Mouse (Mus musculus) intestine, embryonic 16.5 days (tissue): ENCODE measurements around the gene Gm2163. TPM values are rescaled to one million over a fixed set of nuclear protein-coding genes. Genes with fewer than 3 reads are reported as not detected.
"Not testable (repeated sequence)": the region's sequence is repeated elsewhere in the genome, so short reads cannot be mapped to it uniquely, and the experiment has no call there.

Source experiments
- ATAC-seq: fragments of 200-750 bp; cut with Nextera tagmentation; 2 replicates; pipeline ENCODE4 v1.8.0; 2017; ENCODE audit warnings: moderate TSS enrichment, moderate library complexity
- H3K27ac ChIP-seq: fragments of 300-500 bp; sonication (generic); 2 replicates; pipeline ENCODE4 v1.5.1; 2014; ENCODE audit warnings: mild to moderate bottlenecking, low read length
- H3K27me3 ChIP-seq: fragments of 300-500 bp; sonication (generic); replicated peaks from 2 replicates; pipeline ENCODE4 v1.6.1; 2014; ENCODE audit warnings: low read length, control low read depth, mixed read lengths; ENCODE audit not compliant: control insufficient read depth, insufficient read depth
- H3K36me3 ChIP-seq: fragments of 300-500 bp; sonication (generic); 2 replicates; pipeline ENCODE4 v1.6.1; 2014; ENCODE audit warnings: low read length, control low read depth; ENCODE audit not compliant: control insufficient read depth, insufficient read depth
- H3K4me1 ChIP-seq: fragments of 300-500 bp; sonication (generic); 2 replicates; pipeline ENCODE4 v1.6.1; 2014; ENCODE audit warnings: low read length, control low read depth, mixed read lengths; ENCODE audit not compliant: control insufficient read depth, insufficient read depth
- H3K4me2 ChIP-seq: fragments of 300-500 bp; sonication (generic); 2 replicates; pipeline ENCODE4 v1.6.1; 2014; ENCODE audit warnings: low read depth, low read length, control low read depth
- H3K4me3 ChIP-seq: fragments of 300-500 bp; sonication (generic); 2 replicates; pipeline ENCODE4 v1.5.1; 2014; ENCODE audit warnings: mild to moderate bottlenecking, low read length
- H3K9ac ChIP-seq: fragments of 300-500 bp; sonication (generic); 2 replicates; pipeline ENCODE4 v1.6.1; 2014; ENCODE audit warnings: low read depth, low read length
- H3K9me3 ChIP-seq: fragments of 300-500 bp; sonication (generic); 2 replicates; pipeline ENCODE4 v1.6.1; 2016; ENCODE audit warnings: low read length, control low read depth; ENCODE audit not compliant: control insufficient read depth
- WGBS: fragments of 180-500 bp; shearing (Covaris S2); extraction: QIAGEN DNeasy Blood & Tissue Kit; methylation state at CpG from one replicate; pipeline ENCODE4 v1.1.7; 2014; 5-methylcytosine and 5-hydroxymethylcytosine counted together
- polyA plus RNA-seq: library from polyadenylated mRNA; unstranded; fragments of >200 nt; fragmentation: Nextera tagmentation; extraction: Ambion mirVana; gene quantifications from 2 replicates; pipeline ENCODE4 v1.2.1, GENCODE M21; 2015

Gm2163 gene
- not detected in 2 replicates for polyA plus RNA-seq

- not testable (repeated sequence) for H3K4me3 ChIP-seq, H3K27me3 ChIP-seq, H3K4me2 ChIP-seq, H3K9ac ChIP-seq, ATAC-seq, H3K4me1 ChIP-seq, H3K36me3 ChIP-seq, H3K9me3 ChIP-seq, H3K27ac ChIP-seq
- WGBS, result no CpG with 5 or more reads among the region's 5 CpGs
These were observed at the start of gene Gm2163 for GRCm38 (mm10) chr4:42466452-42466851. TSS of gene Gm2163 (plus strand) at chr4:42466752.

GRCm38 (mm10) chr4:42439078-42439477 is 27.5 kb upstream of the Gm2163 start, which contains the start of gene Gm21586:
TSS of gene Gm21586 (plus strand) at chr4:42439378.
- WGBS, result no CpG with 5 or more reads among the region's 18 CpGs
- not testable (repeated sequence) for ATAC-seq, H3K27me3 ChIP-seq, H3K4me1 ChIP-seq, H3K4me3 ChIP-seq, H3K27ac ChIP-seq, H3K9me3 ChIP-seq, H3K9ac ChIP-seq, H3K36me3 ChIP-seq, H3K4me2 ChIP-seq

GRCm38 (mm10) chr4:42528075-42528474 is 61.5 kb downstream of the Gm2163 start, which contains the start of gene Fam205a2:
TSS of gene Fam205a2 (minus strand) at chr4:42528175.
- not testable (repeated sequence) for H3K9me3 ChIP-seq, H3K4me2 ChIP-seq, ATAC-seq, H3K4me1 ChIP-seq, H3K27me3 ChIP-seq, H3K9ac ChIP-seq, H3K36me3 ChIP-seq, H3K27ac ChIP-seq, H3K4me3 ChIP-seq
- no CpG with 5 or more reads among the region's 1 CpGs for WGBS

DNA sequence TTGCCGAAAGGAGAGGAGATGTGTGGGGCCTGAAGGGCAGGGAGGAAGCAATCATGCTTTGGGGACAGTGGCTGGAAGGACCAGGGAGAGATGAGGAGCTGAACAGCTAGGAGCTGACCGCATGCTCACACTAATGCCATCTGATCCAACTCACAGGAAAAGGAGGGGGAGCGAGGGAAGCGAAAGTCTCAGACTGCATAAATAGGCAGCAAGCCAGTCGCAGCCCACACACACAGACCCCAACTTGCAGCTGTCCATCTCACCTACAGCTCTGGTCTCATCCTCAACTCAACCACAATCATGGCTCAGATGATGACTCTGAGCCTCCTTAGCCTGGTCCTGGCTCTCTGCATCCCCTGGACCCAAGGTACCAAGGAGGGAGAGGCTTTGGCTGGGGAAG is 145.3 kb downstream of the Gm2163 start, which contains the start of gene Gm10591:
Gene Gm10591, plus strand, starts transcription at position 301 of the 400 bp plus-strand sequence.
- H3K27me3 ChIP-seq, H3K9me3 ChIP-seq, ATAC-seq, H3K36me3 ChIP-seq, H3K4me2 ChIP-seq, H3K27ac ChIP-seq, H3K9ac ChIP-seq, H3K4me3 ChIP-seq, H3K4me1 ChIP-seq: not testable (repeated sequence)
- WGBS, result no CpG with 5 or more reads among the region's 5 CpGs

DNA sequence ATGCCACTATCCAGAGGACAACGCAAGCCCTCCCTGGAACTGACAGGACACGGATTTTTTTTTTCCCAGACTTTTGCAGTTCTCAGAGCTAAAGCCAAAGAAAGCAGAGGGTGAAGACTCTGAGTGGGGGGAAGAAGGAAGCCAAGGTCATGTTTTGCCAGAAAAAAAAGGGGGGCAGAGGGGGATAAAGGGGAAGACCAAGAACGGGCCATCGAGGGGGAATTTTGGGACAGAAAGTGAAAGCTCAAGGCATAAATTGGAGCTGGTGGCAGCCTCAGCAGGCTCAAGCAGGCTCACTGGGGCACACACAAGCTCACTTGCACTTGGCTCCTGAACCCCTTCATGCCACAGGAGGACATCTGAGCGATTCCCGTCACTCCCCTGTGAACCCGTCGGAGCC is 162.9 kb downstream of the Gm2163 start, which contains the start of gene Gm2564:
Gene Gm2564, plus strand, starts transcription at position 301 of the 400 bp plus-strand sequence.
- not testable (repeated sequence) for ATAC-seq, H3K4me2 ChIP-seq
- WGBS, result no CpG with 5 or more reads among the region's 8 CpGs

More for the DNA sequence above, 162.9 kb downstream of the Gm2163 start, which contains the start of gene Gm2564:
- not testable (repeated sequence) for H3K27me3 ChIP-seq, H3K27ac ChIP-seq, H3K36me3 ChIP-seq, H3K4me3 ChIP-seq, H3K4me1 ChIP-seq, H3K9me3 ChIP-seq, H3K9ac ChIP-seq

Other genes with a start within 250 kb of the Gm2163 start
- not detected in 2 replicates for gene Gm10600, start 226.1 kb upstream of the Gm2163 start, polyA plus RNA-seq
- gene Ccl21b, start 211.0 kb upstream of the Gm2163 start, polyA plus RNA-seq, result not detected in 2 replicates
- not detected in 2 replicates for gene Gm21953, start 172.5 kb upstream of the Gm2163 start, polyA plus RNA-seq
- gene Fam205a3, start 148.4 kb upstream of the Gm2163 start, polyA plus RNA-seq, result not detected in 2 replicates
- not detected in 2 replicates for gene Gm21586, start 27.4 kb upstream of the Gm2163 start, polyA plus RNA-seq
- not detected in 2 replicates for gene Fam205a2, start 61.4 kb downstream of the Gm2163 start, polyA plus RNA-seq
- not detected in 2 replicates for gene Gm10591, start 145.4 kb downstream of the Gm2163 start, polyA plus RNA-seq
- 1.3 TPM in 1 of 2 replicates, not detected in the other for gene Gm2564, start 163.0 kb downstream of the Gm2163 start, polyA plus RNA-seq
- gene Ccl27b, start 188.5 kb downstream of the Gm2163 start, polyA plus RNA-seq, result not detected in 2 replicates
- not detected in 2 replicates for gene Il11ra2, start 195.1 kb downstream of the Gm2163 start, polyA plus RNA-seq